Mouse (Mus musculus): Measurements from ENCODE around the gene Mucl3. TPM values are rescaled to one million over a fixed set of nuclear protein-coding genes. Genes with fewer than 3 reads are reported as not detected.

Mucl3 gene
- total RNA-seq (2015; ENCODE audit: low replicate concordance) = not detected in 2 replicates
- total RNA-seq (2017; ENCODE audit: low replicate concordance) = not detected in 2 replicates

DNA sequence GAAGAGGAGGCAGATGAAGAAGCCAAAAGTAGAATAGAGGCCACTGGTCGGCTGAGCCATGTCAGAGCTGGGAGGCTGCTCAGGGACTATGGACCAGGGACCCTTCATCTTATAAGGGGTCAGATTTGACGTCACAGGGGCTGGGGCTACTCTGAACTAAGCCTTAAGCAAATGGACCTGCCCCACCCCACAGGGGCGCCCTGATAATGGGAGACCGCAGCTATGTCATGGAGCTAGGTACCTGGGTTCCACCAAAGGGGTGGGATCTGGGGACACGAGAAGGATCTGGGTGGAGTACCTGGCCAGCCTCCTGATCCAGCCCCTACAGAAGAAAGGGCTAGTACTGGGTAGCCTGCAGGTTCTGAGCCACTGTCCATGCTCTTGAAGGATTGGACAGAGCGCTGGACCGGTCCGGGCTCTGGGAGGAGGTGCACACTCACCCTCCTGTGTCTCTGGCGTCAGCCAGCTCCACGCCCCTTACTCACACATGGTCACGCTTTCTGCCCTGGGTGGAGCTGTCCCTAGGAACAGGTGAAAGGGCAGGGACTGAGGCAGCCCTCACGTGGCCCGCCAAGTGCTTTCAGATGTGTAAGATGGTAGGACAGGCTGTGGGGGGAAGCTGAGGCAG lies at the start of gene Mucl3:
Gene Mucl3 (minus strand): TSS at position 87 of the 628 bp plus-strand sequence.
- no peak for ATAC-seq (replicated peaks; ENCODE audit: low FRiP score, poor library complexity, severe bottlenecking)

DNA sequence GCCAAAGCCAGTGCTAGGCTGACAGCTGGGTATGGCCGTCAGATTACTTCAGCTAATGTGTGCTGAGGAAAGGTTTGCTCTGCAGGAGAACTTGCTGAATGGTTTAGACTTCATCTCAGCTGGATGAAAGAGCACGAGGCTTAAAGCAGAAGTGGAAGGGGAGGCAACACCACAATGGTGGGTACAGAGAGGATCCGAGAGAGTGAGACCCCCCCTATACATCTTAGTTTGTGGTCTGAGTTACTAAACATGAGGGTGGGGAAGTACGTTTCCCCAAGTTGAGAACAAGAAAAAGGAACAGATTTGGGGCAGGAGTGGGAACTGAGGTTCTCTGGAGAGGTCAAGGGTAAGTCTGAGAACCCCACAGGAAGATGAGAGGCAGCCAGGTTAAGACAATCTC lies 48.9 kb upstream of the Mucl3 start:
- no peak for ATAC-seq (replicated peaks; ENCODE audit: low FRiP score, poor library complexity, severe bottlenecking)

GRCm38 (mm10) chr17:35691811-35692210 lies 48.3 kb upstream of the Mucl3 start:
- no peak for ATAC-seq (replicated peaks; ENCODE audit: low FRiP score, poor library complexity, severe bottlenecking)

GRCm38 (mm10) chr17:35689936-35690645 lies 46.6 kb upstream of the Mucl3 start:
- no peak for ATAC-seq (replicated peaks; ENCODE audit: low FRiP score, poor library complexity, severe bottlenecking)

GRCm38 (mm10) chr17:35688347-35689175 lies 45.1 kb upstream of the Mucl3 start:
- ATAC-seq (replicated peaks; ENCODE audit: low FRiP score, poor library complexity, severe bottlenecking) = no peak

- ATAC-seq (replicated peaks; ENCODE audit: low FRiP score, poor library complexity, severe bottlenecking) = no peak
These were observed 41.6 kb upstream of the Mucl3 start for GRCm38 (mm10) chr17:35685061-35685460.

- no peak for ATAC-seq (replicated peaks; ENCODE audit: low FRiP score, poor library complexity, severe bottlenecking)
These were observed 38.5 kb upstream of the Mucl3 start for GRCm38 (mm10) chr17:35681986-35682385.

GRCm38 (mm10) chr17:35680591-35680990 lies 37.1 kb upstream of the Mucl3 start:
- ATAC-seq (replicated peaks; ENCODE audit: low FRiP score, poor library complexity, severe bottlenecking) = no peak

DNA sequence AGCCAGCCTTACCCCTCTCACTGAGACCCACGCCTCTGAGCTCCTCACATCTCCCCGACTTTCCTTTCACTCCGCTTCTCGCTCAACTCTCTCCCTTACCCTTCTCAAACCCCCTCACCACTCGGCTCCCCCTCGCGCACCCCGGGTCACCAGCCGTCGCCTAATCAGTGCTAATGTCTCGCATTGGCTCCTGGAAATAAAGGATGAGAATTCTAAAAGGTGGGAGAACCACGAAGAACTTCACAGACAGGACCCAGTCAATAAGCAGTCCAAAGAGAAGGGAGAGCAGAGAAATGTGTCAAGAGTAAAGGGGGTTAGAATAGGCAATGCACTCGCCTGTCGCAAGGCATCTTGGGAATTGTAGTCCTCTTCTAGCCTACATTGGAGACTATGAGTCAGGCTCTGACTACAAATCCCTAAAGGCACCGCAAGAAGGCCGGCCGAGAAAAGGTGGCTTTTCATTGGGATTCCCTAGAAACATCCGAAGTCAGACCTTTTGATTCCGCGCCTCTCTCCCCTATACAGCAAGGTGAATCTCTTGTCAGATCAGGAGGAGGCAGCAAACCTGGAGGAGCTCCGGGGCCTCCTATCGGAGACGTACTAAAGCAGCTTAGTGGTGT lies 30.0 kb upstream of the Mucl3 start, which contains the start of gene Gtf2h4:
Gene Gtf2h4 (minus strand): TSS at position 324 of the 620 bp plus-strand sequence.
- ATAC-seq (replicated peaks; ENCODE audit: low FRiP score, poor library complexity, severe bottlenecking) = peak; percentile 95

DNA sequence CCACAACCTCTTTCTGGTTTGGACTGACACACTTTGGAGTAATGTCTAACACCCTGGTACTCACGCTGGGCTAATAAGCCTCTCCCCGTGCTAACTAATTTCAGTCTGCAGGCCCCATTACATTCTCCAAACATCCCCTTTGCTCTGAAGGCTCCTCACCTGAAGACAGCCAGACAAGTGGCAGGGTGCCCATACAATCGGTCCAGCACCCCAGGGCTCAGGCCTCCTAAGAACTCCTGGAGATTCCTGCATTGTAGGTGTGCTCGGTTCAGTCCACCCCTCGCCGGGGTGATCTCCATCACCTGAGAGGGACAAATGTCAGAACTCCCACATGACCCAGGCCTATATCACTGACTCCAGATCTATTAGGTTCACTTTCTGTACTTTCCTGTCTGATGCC lies 29.0 kb upstream of the Mucl3 start:
- no peak for ATAC-seq (replicated peaks; ENCODE audit: low FRiP score, poor library complexity, severe bottlenecking)

GRCm38 (mm10) chr17:35671846-35672245 lies 28.4 kb upstream of the Mucl3 start:
- no peak for ATAC-seq (replicated peaks; ENCODE audit: low FRiP score, poor library complexity, severe bottlenecking)

DNA sequence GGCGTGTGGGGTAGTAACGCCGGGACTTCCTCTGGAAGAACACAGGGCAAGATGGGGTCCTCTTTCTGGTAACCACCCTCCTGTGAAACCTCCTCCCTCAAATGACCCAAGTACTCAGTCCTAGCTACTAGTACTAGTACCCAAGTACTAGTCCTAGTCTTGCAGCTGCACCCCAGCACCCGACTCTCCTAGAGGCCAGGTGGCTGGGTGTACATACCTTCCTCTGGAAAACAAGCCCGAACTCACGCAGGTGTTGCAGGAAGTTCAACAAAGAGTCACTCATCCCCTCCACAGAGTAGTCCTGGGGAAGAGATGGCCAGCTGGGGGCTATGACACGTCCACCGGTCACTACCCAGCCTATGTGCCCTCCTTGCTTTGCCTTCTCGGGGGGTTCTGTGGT lies 26.2 kb upstream of the Mucl3 start:
- no peak for ATAC-seq (replicated peaks; ENCODE audit: low FRiP score, poor library complexity, severe bottlenecking)

GRCm38 (mm10) chr17:35667334-35668065 lies 24.0 kb upstream of the Mucl3 start, which contains the start of gene Vars2:
TSS of gene Vars2 (minus strand) at chr17:35667592.
- ATAC-seq (replicated peaks; ENCODE audit: low FRiP score, poor library complexity, severe bottlenecking) = peak; percentile 91

- no peak for ATAC-seq (replicated peaks; ENCODE audit: low FRiP score, poor library complexity, severe bottlenecking)
These were observed 23.4 kb upstream of the Mucl3 start for GRCm38 (mm10) chr17:35666851-35667256.

DNA sequence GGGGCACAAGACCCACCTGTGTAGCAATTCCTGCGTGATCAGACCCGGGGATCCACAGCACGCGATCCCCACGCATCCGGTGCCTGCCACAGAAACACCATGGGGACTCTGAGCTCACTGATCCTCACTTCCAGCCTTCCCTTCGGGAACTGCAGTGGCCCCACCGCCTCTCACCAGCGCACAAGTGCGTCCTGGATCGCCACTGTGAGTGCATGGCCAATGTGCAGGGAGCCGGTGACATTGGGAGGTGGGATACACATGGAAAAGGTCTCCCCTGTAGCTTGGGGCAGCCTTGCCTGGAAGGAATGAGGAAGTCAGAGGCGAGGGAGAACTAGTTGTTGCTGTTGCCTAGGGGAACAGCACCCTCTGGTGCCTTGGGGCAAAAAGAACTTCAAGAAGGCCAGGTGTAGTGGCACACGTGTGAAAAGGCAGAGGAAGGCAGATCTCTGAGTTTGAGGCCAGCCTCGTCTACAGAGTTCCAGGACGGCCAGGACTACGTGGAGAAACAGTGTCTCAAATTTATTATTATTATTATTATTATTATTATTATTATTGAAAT lies 22.5 kb upstream of the Mucl3 start:
- ATAC-seq (replicated peaks; ENCODE audit: low FRiP score, poor library complexity, severe bottlenecking) = no peak

- no peak for ATAC-seq (replicated peaks; ENCODE audit: low FRiP score, poor library complexity, severe bottlenecking)
These were observed 9.6 kb upstream of the Mucl3 start for GRCm38 (mm10) chr17:35653086-35653485.

GRCm38 (mm10) chr17:35649429-35649828 lies 5.9 kb upstream of the Mucl3 start:
- ATAC-seq (replicated peaks; ENCODE audit: low FRiP score, poor library complexity, severe bottlenecking) = no peak

DNA sequence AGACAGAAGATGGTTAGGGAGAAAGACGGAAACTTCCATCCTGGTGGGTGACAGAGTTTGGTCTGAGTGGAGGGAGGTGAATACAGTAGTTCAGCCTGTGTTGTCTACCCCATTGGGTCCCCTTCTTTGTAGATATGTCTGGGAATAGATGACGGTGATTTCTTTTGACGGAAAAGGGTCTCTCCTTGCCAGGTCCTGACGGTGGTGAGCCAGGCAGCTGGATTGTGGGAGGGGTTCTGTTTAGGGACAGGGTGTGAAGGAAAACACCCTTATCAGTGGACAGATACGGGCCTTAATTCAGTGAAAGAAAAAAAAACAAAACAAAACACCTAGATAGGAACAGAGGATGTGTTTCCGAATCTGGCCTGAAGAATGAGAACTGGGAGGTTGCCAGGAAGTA lies 4.1 kb downstream of the Mucl3 start:
- ATAC-seq (replicated peaks; ENCODE audit: low FRiP score, poor library complexity, severe bottlenecking) = no peak
